Mouse (Mus musculus): ENCODE results near the gene Me3. TPM values are rescaled to one million over a fixed set of nuclear protein-coding genes. Genes with fewer than 3 reads are reported as not detected.

The Me3 gene
- polyA plus RNA-seq, 1 experiment from 2014 or later: 3.8 TPM

DNA sequence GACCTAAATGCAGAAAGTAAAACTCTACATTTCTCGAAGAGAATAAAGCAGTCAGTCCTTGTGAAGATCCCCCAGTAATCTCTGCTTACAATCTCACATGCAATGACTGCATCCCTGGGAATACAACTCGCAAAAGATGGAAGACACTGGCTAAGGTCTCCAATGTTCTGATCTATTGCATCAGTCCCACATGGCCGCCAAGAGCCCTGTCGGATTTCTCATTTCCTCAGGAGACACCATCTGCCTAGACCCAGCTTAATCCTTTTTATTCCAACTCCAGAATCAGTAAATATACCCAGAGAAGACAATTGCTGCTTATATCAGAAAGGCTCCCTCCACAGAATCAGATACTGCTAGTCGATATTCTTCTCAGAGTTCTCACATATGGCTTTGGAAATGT, 220.9 kb downstream of the Me3 start:
- H3K4me2 ChIP-seq: no peak overlapping the region
- no peak for ATAC-seq (ENCODE audit: insufficient number of reproducible peaks, low FRiP score)
- 74% methylated on average over 5 of the region's 5 CpGs for WGBS
- no peak overlapping the region for H3K4me3 ChIP-seq
- no peaks in the 10 kb centered on the region for H3K27me3 ChIP-seq (replicated peaks)
- no peak overlapping the region for H3K9ac ChIP-seq
- H3K4me1 ChIP-seq (replicated peaks): no peaks in the 10 kb centered on the region
- no peaks in the 10 kb centered on the region for H3K9me3 ChIP-seq (replicated peaks)
- H3K27ac ChIP-seq (ENCODE audit: poor library complexity, severe bottlenecking): no peak overlapping the region
- H3K36me3 ChIP-seq: no peaks in the 10 kb centered on the region

DNA sequence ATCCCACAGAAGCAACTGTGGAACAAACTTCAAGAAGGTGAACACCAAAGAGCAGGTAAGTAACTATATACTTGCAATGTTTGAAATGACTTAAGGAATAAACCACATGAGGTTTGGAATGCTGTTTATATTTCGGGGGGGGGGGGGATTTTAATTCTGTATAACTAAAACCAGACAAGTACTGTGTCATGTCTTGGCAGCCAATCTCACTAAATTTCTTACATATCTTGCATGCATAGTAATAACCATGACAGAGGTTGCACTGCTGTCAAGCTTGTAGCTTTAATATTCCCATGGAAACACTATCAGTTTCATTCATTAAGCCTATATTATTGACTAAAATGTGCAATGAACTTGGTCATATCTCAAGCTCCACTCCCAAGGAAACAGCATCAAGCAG, 223.0 kb downstream of the Me3 start:
- H3K27ac ChIP-seq (ENCODE audit: poor library complexity, severe bottlenecking): no peak overlapping the region
- no peaks in the 10 kb centered on the region for H3K4me1 ChIP-seq (replicated peaks)
- 67% methylated on average over 1 of the region's 1 CpGs for WGBS
- H3K4me3 ChIP-seq: no peak overlapping the region
- H3K9me3 ChIP-seq (replicated peaks): no peaks in the 10 kb centered on the region
- H3K4me2 ChIP-seq: no peak overlapping the region
- no peaks in the 10 kb centered on the region for H3K27me3 ChIP-seq (replicated peaks)
- no peak for ATAC-seq (ENCODE audit: insufficient number of reproducible peaks, low FRiP score)
- H3K9ac ChIP-seq: no peak overlapping the region
- H3K36me3 ChIP-seq: no peaks in the 10 kb centered on the region

DNA sequence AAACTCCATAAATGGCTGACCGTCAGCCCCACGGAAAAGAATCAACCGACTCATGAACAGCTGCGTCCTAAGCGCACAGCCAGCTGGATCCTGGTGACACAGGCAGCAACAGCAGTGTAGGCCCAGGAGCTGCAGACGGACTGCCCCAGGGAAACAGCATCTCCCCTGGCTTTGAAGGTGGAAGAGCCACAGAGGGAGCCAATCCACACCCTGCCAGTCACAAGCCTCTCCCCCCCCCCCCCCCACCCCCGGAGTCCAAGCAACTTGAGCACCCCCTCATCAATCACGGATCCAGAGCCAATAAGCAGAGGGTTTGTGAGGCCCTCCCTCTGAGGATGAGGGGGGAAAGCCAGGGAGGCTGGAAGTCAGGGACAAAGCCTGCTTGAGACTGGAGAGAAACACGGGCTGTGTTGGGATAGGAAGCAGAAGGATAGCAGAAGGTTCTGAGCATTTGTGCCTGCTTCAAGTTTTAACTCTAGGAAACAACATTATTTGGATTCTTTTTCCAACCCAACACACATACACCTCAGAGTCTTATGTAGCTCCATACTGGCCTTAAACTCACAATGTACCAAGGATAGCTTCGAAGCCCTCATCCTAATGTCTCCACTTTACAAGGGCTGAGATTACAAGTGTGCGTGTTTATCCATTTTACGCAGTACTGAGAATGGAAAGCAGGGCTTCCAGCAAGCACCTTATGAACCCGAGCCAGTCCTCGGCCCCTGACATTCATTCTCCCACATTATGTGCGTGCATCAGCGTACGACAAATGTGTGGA, 224.4 kb downstream of the Me3 start:
- H3K4me2 ChIP-seq: peak overlapping the region; percentile 12; the same call in 1 of the 2 replicates
- no peaks in the 10 kb centered on the region for H3K9me3 ChIP-seq (replicated peaks)
- H3K27me3 ChIP-seq (replicated peaks): no peaks in the 10 kb centered on the region
- no peaks in the 10 kb centered on the region for H3K4me1 ChIP-seq (replicated peaks)
- no peak overlapping the region for H3K9ac ChIP-seq
- 62% methylated on average over 17 of the region's 17 CpGs for WGBS
- H3K36me3 ChIP-seq: no peaks in the 10 kb centered on the region
- no peak overlapping the region for H3K4me3 ChIP-seq
- ATAC-seq (ENCODE audit: insufficient number of reproducible peaks, low FRiP score): no peak
- no peak overlapping the region for H3K27ac ChIP-seq (ENCODE audit: poor library complexity, severe bottlenecking)

DNA sequence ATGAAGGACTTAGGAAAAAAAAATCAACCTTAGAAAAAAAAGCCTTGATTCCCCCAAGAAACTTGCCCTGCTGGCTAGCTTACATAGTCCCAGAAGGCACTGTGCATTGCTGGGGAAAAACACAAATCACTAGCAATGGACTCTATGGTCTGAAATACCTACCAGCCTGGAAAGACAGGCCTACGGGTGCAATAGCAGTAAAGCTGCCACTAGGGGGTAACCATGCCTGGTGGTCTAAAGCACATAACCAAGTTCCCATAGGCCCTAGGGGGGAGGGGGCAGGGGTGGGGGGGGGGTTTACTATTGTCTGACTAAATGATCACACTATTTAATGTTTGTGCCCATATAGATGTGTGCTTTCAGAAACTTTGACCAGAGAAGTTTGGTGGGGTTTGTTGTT, 232.6 kb downstream of the Me3 start:
- Histone ChIP-seq H3K4me2 (no peak overlapping the region), H3K4me3 (no peak overlapping the region), H3K9me3 (replicated peaks) (0 out of 2 replicates have a peak, but pooled peaks cover 3% of the 10 kb centered on the region), H3K4me1 (replicated peaks) (no peaks in the 10 kb centered on the region), H3K27ac (ENCODE audit: poor library complexity, severe bottlenecking) (no peak overlapping the region), H3K9ac (no peak overlapping the region), H3K27me3 (replicated peaks) (no peaks in the 10 kb centered on the region), H3K36me3 (no peaks in the 10 kb centered on the region)
- ATAC-seq (ENCODE audit: insufficient number of reproducible peaks, low FRiP score): no peak
- WGBS: 95% methylated on average over 1 of the region's 1 CpGs

DNA sequence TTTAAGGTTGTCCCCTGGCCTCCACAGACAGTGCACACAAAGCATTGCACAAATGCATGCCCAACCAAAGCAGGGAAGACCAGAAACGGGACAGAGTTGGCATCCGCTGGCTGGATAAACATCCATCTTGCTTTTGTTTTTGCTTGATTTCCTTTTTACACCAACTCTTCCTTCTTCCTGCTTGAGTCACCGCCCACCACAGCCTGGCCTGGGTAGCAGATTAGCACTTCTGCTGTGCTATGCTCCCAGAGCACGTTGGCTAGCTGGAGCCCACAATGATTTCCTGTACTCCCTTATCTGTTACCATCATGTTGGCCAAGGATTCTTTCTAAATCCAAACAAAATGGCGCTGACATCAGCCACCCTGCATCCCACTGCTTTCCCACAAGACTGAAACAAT, 235.0 kb downstream of the Me3 start:
- no peak overlapping the region for H3K27ac ChIP-seq (ENCODE audit: poor library complexity, severe bottlenecking)
- ATAC-seq (ENCODE audit: insufficient number of reproducible peaks, low FRiP score): no peak
- no peak overlapping the region for H3K4me2 ChIP-seq
- H3K9me3 ChIP-seq (replicated peaks): 0 out of 2 replicates have a peak, but pooled peaks cover 3% of the 10 kb centered on the region
- no peak overlapping the region for H3K9ac ChIP-seq
- no peaks in the 10 kb centered on the region for H3K36me3 ChIP-seq
- WGBS: 58% methylated on average over 5 of the region's 5 CpGs
- H3K27me3 ChIP-seq (replicated peaks): no peaks in the 10 kb centered on the region
- no peaks in the 10 kb centered on the region for H3K4me1 ChIP-seq (replicated peaks)
- H3K4me3 ChIP-seq: no peak overlapping the region

DNA sequence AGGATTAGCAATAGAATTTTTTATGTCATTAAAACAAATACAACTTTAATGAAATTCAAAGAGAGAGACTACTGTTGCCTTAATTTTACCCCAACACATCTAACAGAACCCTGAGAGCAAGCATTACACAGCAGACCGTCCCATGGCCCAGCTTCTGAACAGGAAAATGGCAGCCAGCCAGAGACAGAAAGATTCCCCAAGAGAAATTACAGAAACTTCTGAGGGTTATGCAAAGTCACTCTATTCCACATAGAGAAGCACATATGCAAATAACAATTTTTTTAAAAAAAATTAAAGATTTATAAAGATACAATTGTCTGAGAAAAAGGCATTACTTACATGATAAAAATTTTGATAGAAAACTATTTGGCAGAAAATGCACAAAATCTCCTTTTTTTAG, 247.5 kb downstream of the Me3 start:
- Histone ChIP-seq H3K9me3 (replicated peaks) (no peaks in the 10 kb centered on the region), H3K36me3 (no peaks in the 10 kb centered on the region), H3K9ac (no peak overlapping the region), H3K4me1 (replicated peaks) (0 out of 2 replicates have a peak, but pooled peaks cover 4% of the 10 kb centered on the region), H3K4me2 (no peak overlapping the region), H3K27ac (ENCODE audit: poor library complexity, severe bottlenecking) (no peak overlapping the region), H3K4me3 (no peak overlapping the region), H3K27me3 (replicated peaks) (no peaks in the 10 kb centered on the region)
- WGBS: 71% methylated on average over 1 of the region's 1 CpGs
- no peak for ATAC-seq (ENCODE audit: insufficient number of reproducible peaks, low FRiP score)

DNA sequence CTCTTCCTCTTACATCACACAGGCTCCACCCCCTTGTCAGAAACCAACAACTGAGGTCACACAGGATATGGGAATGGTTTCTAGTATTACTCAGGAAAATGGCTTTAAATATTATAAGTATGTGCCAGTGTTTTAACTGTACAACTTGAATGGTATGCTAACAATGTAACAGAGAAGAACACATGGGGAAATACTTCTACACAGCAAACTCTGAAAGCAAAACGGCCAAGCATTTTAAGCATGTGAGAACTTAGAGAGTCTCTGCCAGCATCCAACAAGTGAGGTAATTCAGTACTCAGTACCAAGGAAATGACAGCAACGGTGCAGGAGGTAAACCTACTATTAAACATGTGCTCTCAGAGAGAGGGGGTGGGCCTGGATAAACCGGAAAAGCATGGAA, 252.4 kb downstream of the Me3 start:
- H3K4me3 ChIP-seq: no peak overlapping the region
- ATAC-seq (ENCODE audit: insufficient number of reproducible peaks, low FRiP score): no peak
- H3K9me3 ChIP-seq (replicated peaks): no peaks in the 10 kb centered on the region
- 57% methylated on average over 3 of the region's 3 CpGs for WGBS
- H3K27me3 ChIP-seq (replicated peaks): no peaks in the 10 kb centered on the region
- no peaks in the 10 kb centered on the region for H3K36me3 ChIP-seq
- H3K4me2 ChIP-seq: no peak overlapping the region
- H3K9ac ChIP-seq: no peak overlapping the region
- no peak overlapping the region for H3K27ac ChIP-seq (ENCODE audit: poor library complexity, severe bottlenecking)
- 0 out of 2 replicates have a peak, but pooled peaks cover 5% of the 10 kb centered on the region for H3K4me1 ChIP-seq (replicated peaks)

DNA sequence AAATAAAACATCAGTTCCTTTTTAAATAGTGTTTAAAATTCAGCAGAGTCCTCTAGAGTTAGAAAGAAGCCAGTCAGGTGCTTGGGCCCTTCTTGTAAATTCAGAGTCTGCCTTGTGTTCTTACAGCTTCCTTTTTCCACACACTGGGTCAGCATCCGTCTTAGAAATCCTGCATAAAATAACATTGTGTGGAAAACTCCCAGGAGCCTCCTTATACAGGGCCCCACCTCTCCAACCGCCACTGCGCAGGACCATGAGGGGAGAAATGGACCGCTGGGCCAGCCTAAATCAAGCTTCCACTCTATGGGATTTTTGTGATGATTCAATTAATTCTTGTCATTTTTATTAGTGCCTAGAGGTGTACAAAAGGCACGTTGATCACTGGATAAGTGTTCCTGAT, 259.2 kb downstream of the Me3 start:
- no peaks in the 10 kb centered on the region for H3K4me1 ChIP-seq (replicated peaks)
- H3K27ac ChIP-seq (ENCODE audit: poor library complexity, severe bottlenecking): no peak overlapping the region
- no peak overlapping the region for H3K4me2 ChIP-seq
- H3K4me3 ChIP-seq: no peak overlapping the region
- no peak for ATAC-seq (ENCODE audit: insufficient number of reproducible peaks, low FRiP score)
- H3K36me3 ChIP-seq: no peaks in the 10 kb centered on the region
- no peaks in the 10 kb centered on the region for H3K27me3 ChIP-seq (replicated peaks)
- 79% methylated on average over 5 of the region's 5 CpGs for WGBS
- no peak overlapping the region for H3K9ac ChIP-seq
- no peaks in the 10 kb centered on the region for H3K9me3 ChIP-seq (replicated peaks)

DNA sequence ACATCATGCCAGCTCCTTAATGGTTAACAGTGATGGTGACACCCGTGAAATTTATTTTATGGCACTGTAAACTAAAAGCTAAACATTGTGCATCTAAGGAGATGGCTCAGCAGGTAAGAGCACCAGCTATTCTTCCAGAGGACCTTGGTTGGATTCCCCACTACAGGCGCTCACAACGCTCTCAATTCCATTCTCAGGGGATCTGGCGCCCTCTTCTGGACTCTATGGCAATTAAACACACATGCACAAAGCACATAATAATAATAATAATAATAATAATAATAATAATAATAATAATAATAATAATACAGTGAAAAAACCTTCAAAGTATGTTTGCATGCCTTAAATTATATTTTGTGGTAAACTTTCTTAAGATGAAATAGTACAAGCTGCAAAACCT, 259.7 kb downstream of the Me3 start:
- H3K36me3 ChIP-seq: no peaks in the 10 kb centered on the region
- H3K4me2 ChIP-seq: no peak overlapping the region
- no peak for ATAC-seq (ENCODE audit: insufficient number of reproducible peaks, low FRiP score)

DNA sequence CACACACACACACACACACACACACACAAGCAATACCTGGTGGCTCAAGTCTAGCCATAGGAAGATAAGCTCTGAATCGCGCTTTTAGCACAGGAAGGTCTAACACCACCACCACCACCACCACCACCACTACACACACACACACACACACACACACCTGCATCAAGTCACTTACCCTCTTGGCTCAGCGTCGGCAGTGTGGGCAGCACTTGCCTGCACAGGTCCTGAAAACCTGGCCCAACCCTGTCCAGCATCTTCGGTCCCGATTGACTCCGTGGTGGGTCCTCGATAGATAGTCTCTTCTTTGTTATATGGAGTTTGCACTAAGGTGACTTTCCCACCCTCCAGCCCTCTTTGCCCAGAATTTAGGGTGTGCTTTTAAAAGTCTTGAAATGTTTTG, 270.8 kb downstream of the Me3 start:
- Histone ChIP-seq H3K9me3 (replicated peaks) (no peaks in the 10 kb centered on the region), H3K9ac (no peak overlapping the region), H3K4me1 (replicated peaks) (0 out of 2 replicates have a peak, but pooled peaks cover 5% of the 10 kb centered on the region), H3K4me3 (no peak overlapping the region), H3K36me3 (no peaks in the 10 kb centered on the region), H3K4me2 (peak overlapping the region; percentile 56; the same call in 1 of the 2 replicates), H3K27ac (ENCODE audit: poor library complexity, severe bottlenecking) (no peak overlapping the region), H3K27me3 (replicated peaks) (no peaks in the 10 kb centered on the region)
- 80% methylated on average over 8 of the region's 8 CpGs for WGBS
- no peak for ATAC-seq (ENCODE audit: insufficient number of reproducible peaks, low FRiP score)

More for the DNA sequence above, 259.7 kb downstream of the Me3 start:
- Histone ChIP-seq H3K9me3 (replicated peaks) (no peaks in the 10 kb centered on the region), H3K27ac (ENCODE audit: poor library complexity, severe bottlenecking) (no peak overlapping the region), H3K27me3 (replicated peaks) (no peaks in the 10 kb centered on the region), H3K4me1 (replicated peaks) (no peaks in the 10 kb centered on the region), H3K9ac (no peak overlapping the region), H3K4me3 (no peak overlapping the region)
- 38% methylated on average over 4 of the region's 4 CpGs for WGBS

DNA sequence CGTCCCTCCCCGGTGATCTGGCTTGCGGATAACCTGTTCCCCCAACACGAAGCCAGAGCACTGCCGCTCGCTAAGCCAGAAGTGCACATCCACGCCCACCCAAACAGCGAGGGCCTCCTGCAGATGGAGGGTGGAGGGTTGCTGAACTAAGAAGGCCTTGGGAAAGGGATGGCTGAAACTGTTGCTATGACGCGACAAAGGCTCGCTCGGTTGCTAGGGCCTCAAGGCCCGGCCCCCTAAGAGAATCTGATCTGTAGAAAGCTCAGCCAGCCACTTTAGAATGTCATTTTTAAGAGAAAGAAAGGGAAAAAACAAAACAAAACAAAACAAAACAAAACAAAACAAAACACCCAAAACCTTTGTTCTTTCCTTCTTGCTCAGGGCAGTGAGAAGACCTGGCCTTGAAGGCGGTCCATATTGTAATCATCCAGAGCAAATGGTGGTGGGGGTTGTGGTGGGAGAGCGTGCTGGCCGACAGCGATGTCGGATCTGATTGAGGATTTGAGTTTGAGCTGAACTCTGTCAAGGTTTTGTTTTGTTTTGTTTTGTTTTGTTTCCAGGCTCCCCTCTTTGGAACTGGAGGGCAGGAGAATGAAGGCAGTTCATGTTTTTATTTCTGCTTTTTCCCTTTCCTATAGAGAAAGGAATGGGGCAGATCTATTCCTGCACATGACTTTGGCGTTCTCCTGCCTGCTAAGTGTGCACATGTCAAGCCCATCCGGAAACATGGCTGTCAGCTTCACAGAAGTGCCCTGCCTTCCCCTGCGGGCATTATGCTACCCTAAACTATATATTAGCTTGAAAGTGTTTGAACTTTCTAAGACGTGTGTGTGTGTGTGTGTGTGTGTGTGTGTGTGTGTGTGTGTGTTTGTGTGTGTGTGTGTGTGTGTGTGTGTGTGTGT, 271.5 kb downstream of the Me3 start, which contains the start of gene Ccdc81:
Gene Ccdc81 (minus strand): TSS at position 188 of the 902 bp plus-strand sequence.
- Histone ChIP-seq H3K27ac (ENCODE audit: poor library complexity, severe bottlenecking) (no peak within 1 kb of the TSS), H3K4me1 (replicated peaks) (0 out of 2 replicates have a peak, but pooled peaks cover 5% of the 10 kb centered on the region), H3K4me3 (no peak within 1 kb of the TSS), H3K27me3 (replicated peaks) (no peaks in the 10 kb centered on the region), H3K9me3 (replicated peaks) (no peaks in the 10 kb centered on the region), H3K9ac (0 out of 2 replicates have a peak within 1 kb of the TSS, but pooled peaks have one; percentile 24), H3K4me2 (peak within 1 kb of the TSS; percentile 56), H3K36me3 (no peaks in the 10 kb centered on the region)
- WGBS: 39% methylated on average over 22 of the region's 22 CpGs
- ATAC-seq (ENCODE audit: insufficient number of reproducible peaks, low FRiP score): no peak
